Mouse (Mus musculus) colon, adult 2 months (tissue): Measurements from ENCODE around the gene Gm33815. TPM values are rescaled to one million over a fixed set of nuclear protein-coding genes. Genes with fewer than 3 reads are reported as not detected.

ENCODE experiments used
- polyA plus RNA-seq: library from polyadenylated mRNA; depleted of rRNA; stranded (reverse); fragments of >200 nt; gene quantifications from 2 replicates; pipeline ENCODE4 v1.2.3, GENCODE M21; 2012; rRNA removed

Gene Gm33815
- polyA plus RNA-seq: not detected in 2 replicates

DNA sequence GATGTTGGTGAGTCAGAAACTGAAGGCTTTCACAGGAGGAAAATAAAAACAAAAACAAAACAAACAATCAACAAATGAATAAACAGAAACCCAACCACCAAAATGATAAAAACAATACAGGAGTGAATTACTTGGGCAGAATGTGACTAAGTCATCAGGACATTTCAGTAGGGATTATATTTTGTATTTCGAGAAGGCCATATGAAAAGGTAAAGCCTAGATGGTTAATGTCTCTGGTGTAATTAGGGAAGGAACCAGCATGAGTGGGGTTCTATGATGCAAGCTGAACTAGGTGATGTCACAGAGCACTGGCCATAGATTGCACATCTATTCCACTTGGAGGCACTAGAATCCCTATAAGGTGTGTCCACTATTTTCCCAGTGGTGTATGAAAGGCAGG is at the start of gene Gm33815:
Gene Gm33815, plus strand, starts transcription at position 301 of the 400 bp plus-strand sequence.

